Mouse (Mus musculus) olfactory bulb, adult 2 months (tissue): ENCODE measurements at regions not wholly inside any gene's neighbourhood (a gene's known extent, or its start where the extent isn't known, plus 50 kb on each side); places are given as distances from the start of the nearest gene placed in this dataset.

Experiments
- H3K27ac ChIP-seq: fragments of 200-500 bp; 2 replicates; pipeline ENCODE4 v1.5.1; 2012; ENCODE audit warnings: low read depth, low read length; ENCODE audit not compliant: insufficient read depth
- H3K4me1 ChIP-seq: fragments of 200-500 bp; 2 replicates; pipeline ENCODE4 v1.6.1; 2012; ENCODE audit warnings: low read length; ENCODE audit not compliant: control insufficient read depth, insufficient read depth
- H3K4me3 ChIP-seq: fragments of 200-500 bp; 2 replicates; pipeline ENCODE4 v1.5.1; 2012; ENCODE audit warnings: mild to moderate bottlenecking, low read depth, low read length, moderate library complexity; ENCODE audit not compliant: insufficient read depth
- CTCF ChIP-seq: fragments of 200-500 bp; IDR thresholded peaks from 2 replicates; pipeline ENCODE4 v1.5.1; 2012; ENCODE audit warnings: low read depth, mild to moderate bottlenecking, low read length, moderate library complexity; ENCODE audit not compliant: insufficient read depth
- POLR2A ChIP-seq: fragments of 200-500 bp; IDR thresholded peaks from 2 replicates; pipeline ENCODE4 v1.6.1; 2012; ENCODE audit warnings: mild to moderate bottlenecking, low read depth, low read length, moderate library complexity; ENCODE audit not compliant: insufficient read depth
- WGBS: fragments of 180-500 bp; shearing (Covaris S2); methylation state at CpG from one replicate; pipeline ENCODE4 v1.1.7; 2018; 5-methylcytosine and 5-hydroxymethylcytosine counted together

DNA sequence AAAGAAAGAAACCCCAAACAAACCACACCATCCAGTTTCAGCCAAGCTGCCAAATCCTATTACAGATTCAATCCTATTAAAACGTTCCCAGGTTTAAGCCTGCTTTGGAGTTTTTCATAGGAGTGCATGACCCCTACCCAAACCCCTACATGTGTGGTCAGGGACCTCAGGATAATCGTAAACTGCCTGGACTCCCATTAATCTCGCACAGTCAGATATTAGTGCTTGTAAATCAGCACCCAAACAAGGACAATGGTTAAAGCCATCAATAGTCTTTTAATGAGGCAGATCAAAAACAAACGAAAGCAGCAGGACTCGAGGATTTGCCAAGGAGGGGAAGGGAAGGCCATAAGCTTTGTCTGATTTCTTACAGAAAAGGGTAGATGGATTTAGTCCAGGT lies 482.3 kb upstream of the Pou3f2 start:
- H3K4me1 ChIP-seq, result no peaks in the 10 kb centered on the region
- 45% methylated on average over 5 of the region's 5 CpGs for WGBS
- no peak overlapping the region for H3K27ac ChIP-seq
- H3K4me3 ChIP-seq, result no peak overlapping the region
- no peak for TF ChIP-seq POLR2A
- no peak for TF ChIP-seq CTCF

GRCm38 (mm10) chr4:22949422-22949821 lies 461.3 kb upstream of the Pou3f2 start:
- H3K4me3 ChIP-seq, result no peak overlapping the region
- no peak overlapping the region for H3K27ac ChIP-seq
- WGBS, result 89% methylated on average over 1 of the region's 1 CpGs
- H3K4me1 ChIP-seq, result no peaks in the 10 kb centered on the region
- TF ChIP-seq CTCF (no peak), POLR2A (no peak)

- WGBS, result 93% methylated on average over 4 of the region's 4 CpGs
- Histone ChIP-seq H3K4me1 (no peaks in the 10 kb centered on the region), H3K4me3 (no peak overlapping the region), H3K27ac (no peak overlapping the region)
- TF ChIP-seq CTCF, result no peak
- no peak for TF ChIP-seq POLR2A
These were observed 460.7 kb upstream of the Pou3f2 start for GRCm38 (mm10) chr4:22948880-22949279.

DNA sequence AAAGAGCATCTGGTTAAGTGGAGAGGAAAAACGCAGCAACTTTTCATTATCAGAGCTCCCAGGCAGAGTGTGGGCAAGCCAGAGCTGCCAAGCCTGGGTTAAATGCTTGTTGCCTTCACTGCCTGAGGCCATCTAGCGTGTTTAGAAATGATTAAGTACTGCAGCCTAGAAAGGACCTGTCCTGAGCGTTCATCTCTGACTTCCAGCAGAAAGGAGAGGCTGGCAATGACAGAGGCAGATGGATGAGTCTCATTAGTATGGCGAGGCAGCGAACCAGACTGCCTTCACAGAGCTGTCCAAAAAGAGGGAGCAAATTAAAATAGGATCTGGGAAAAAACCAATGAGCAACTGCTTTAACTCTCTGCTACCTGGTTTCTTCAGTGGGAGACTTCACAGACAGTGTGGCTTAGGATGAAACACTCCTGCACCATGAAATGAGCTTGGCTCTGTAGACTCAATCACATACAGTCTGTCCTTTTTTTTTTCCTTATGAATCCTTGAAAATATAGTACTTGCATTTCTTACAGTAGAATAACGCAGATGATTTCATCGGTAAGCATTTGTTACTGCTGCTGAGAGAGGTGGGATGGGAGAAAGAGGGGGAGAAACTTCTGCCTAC lies 458.7 kb upstream of the Pou3f2 start:
- Histone ChIP-seq H3K4me1 (no peaks in the 10 kb centered on the region), H3K27ac (no peak overlapping the region), H3K4me3 (no peak overlapping the region)
- no peak for TF ChIP-seq CTCF
- TF ChIP-seq POLR2A, result no peak
- 61% methylated on average over 7 of the region's 7 CpGs for WGBS

DNA sequence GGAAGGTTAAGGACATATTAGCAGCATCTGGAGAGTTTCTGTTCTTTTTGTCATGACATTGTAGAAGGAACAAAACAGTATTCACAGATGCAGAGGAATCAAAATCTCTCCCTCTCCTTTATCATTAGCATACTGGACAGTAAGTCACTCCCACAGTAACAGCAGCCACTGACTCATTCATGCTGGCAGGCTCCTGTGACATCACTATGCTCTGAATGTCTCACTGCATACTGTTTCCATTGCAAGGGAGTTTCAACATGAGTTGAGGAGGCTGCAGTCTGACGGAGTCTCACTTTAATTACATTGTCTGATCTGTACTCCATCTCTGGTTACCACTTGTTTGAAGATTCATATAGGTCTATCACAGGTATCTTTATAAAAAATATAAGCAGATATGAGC lies 450.1 kb upstream of the Pou3f2 start:
- no peaks in the 10 kb centered on the region for H3K4me1 ChIP-seq
- no peak overlapping the region for H3K27ac ChIP-seq
- 51% methylated on average over 1 of the region's 1 CpGs for WGBS
- TF ChIP-seq POLR2A, result no peak
- TF ChIP-seq CTCF, result no peak
- no peak overlapping the region for H3K4me3 ChIP-seq

DNA sequence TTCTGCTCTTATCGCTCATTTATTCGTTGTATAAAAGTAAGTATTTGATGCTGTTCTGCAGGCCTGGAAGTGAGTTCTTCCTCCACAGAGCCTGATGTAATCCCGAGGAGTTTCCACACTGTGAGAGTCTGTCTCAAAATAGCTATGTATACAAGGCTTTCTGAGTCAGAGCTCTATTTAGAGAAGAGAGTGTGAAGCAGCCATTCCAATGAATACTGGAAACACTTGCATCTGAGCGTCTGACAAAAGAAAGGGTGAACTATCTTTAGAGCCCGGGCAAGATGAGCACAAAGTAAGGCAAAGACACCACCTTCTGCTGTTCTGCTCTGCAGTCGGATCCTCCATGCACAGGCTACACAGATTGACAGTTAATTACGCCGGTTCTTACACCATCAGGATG lies 436.0 kb upstream of the Pou3f2 start:
- TF ChIP-seq POLR2A, result no peak
- TF ChIP-seq CTCF, result no peak
- Histone ChIP-seq H3K27ac (peak overlapping the region; percentile 82; the same call in 1 of the 2 replicates), H3K4me1 (peaks cover 4% of the 10 kb centered on the region; the same call in 1 of the 2 replicates), H3K4me3 (no peak overlapping the region)
- 38% methylated on average over 8 of the region's 8 CpGs for WGBS

GRCm38 (mm10) chr4:22914886-22915285 lies 426.7 kb upstream of the Pou3f2 start:
- 46% methylated on average over 5 of the region's 5 CpGs for WGBS
- no peak overlapping the region for H3K4me3 ChIP-seq

GRCm38 (mm10) chr4:22892694-22893046 lies 404.5 kb upstream of the Pou3f2 start:
- TF ChIP-seq POLR2A (no peak), CTCF (no peak)
- Histone ChIP-seq H3K4me3 (no peak overlapping the region), H3K4me1 (peaks cover 2% of the 10 kb centered on the region; the same call in 1 of the 2 replicates), H3K27ac (no peak overlapping the region)
- 90% methylated on average over 4 of the region's 4 CpGs for WGBS

More at GRCm38 (mm10) chr4:22914886-22915285, 426.7 kb upstream of the Pou3f2 start:
- H3K27ac ChIP-seq, result no peak overlapping the region
- no peaks in the 10 kb centered on the region; the same call in 1 of the 2 replicates for H3K4me1 ChIP-seq
- TF ChIP-seq POLR2A, result no peak
- TF ChIP-seq CTCF, result no peak

DNA sequence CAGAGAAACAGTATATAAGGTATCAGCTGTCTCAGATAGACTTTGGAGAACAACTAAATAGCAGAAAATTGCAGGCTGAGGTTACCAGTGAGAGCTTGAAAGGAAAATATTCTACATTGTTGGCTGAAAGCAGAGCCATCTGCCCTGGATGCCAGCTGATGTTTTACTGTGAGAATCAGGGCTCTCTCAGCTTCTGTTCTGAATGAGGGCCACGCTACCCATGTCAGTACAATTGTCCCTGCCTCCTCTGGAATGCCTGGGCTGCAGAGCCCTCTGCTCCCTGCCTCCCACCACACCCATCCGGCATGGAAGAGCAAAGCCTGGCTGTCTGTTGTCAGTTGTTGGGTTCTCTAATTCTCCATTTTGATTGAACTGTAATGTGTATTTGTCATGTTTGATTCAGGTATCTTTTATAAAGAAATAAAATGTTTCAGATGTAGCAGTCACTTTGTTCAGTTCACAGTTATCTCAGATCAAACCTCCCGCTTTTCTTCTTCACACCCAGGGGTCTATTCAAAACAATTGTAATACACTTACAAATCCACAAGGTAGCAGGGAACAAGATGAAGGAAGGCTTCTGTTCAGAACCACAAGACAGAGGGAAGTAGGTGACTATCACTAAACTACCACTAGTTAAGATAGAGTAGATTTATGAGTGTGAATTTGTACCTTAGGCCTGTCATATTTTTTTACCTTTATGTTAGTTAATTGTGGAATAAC lies 404.0 kb upstream of the Pou3f2 start:
- 57% methylated on average over 3 of the region's 3 CpGs for WGBS

DNA sequence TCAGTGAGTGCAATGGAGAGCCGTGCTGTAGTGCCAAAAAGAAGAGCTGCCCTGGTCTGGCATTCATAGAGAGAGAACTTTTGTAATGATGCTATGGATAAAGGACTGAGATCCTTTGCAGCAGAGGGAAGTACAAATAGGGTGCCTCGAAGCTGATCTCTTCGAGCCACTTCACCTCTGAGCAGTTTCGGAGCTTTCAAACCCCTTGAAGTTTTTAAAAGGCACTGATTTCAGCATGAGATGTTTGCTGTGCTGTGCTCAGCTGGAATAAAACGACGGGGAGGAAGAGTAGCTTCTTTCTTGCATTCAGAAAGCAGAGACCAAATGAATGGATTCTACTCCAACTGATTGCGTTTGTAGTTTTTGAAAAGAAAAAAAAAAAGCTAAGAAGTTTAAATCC lies 392.5 kb upstream of the Pou3f2 start:
- H3K4me1 ChIP-seq, result no peaks in the 10 kb centered on the region
- WGBS, result 13% methylated on average over 7 of the region's 7 CpGs
- TF ChIP-seq CTCF, result no peak
- TF ChIP-seq POLR2A, result no peak

More for the DNA sequence above, 404.0 kb upstream of the Pou3f2 start:
- no peak overlapping the region for H3K4me3 ChIP-seq
- no peak overlapping the region for H3K27ac ChIP-seq
- no peak for TF ChIP-seq POLR2A
- TF ChIP-seq CTCF, result no peak
- H3K4me1 ChIP-seq, result peaks cover 2% of the 10 kb centered on the region; the same call in 1 of the 2 replicates

More for the DNA sequence above, 392.5 kb upstream of the Pou3f2 start:
- Histone ChIP-seq H3K27ac (no peak overlapping the region), H3K4me3 (no peak overlapping the region)
